Mouse (Mus musculus) liver, adult 2 months (tissue): ENCODE results near the gene Fcgrt. TPM values are rescaled to one million over a fixed set of nuclear protein-coding genes. Genes with fewer than 3 reads are reported as not detected.

Source experiments
- DNase-seq: peaks from one replicate; pipeline ENCODE4 v3.0.0-alpha.2; 2011; ENCODE audit warnings: low read depth, low spot score; ENCODE audit errors: extremely low read depth
- H3K27ac ChIP-seq: fragments of 200-500 bp; replicated peaks from 2 replicates; pipeline ENCODE4 v1.5.1; 2012; ENCODE audit warnings: low read depth, mild to moderate bottlenecking, control low read depth, inconsistent platforms, low read length; ENCODE audit not compliant: insufficient read depth
- H3K27me3 ChIP-seq: fragments of 200-500 bp; 2 replicates; pipeline ENCODE4 v1.6.1; 2012; ENCODE audit warnings: mild to moderate bottlenecking, moderate library complexity, low read length, inconsistent platforms; ENCODE audit not compliant: control insufficient read depth, insufficient read depth
- H3K36me3 ChIP-seq: fragments of 200-500 bp; 2 replicates; pipeline ENCODE4 v1.6.1; 2012; ENCODE audit warnings: low read length, inconsistent platforms; ENCODE audit not compliant: control insufficient read depth, insufficient read depth
- H3K4me1 ChIP-seq: fragments of 200-500 bp; 2 replicates; pipeline ENCODE4 v1.6.1; 2011; ENCODE audit warnings: low read length; ENCODE audit not compliant: control insufficient read depth, insufficient read depth
- H3K4me3 ChIP-seq: fragments of 200-500 bp; 2 replicates; pipeline ENCODE4 v1.5.1; 2011; ENCODE audit warnings: low read depth, mild to moderate bottlenecking, control low read depth, low read length, moderate library complexity; ENCODE audit not compliant: insufficient read depth
- H3K79me2 ChIP-seq: fragments of 200-500 bp; 2 replicates; pipeline ENCODE4 v1.6.1; 2012; ENCODE audit warnings: inconsistent platforms, mild to moderate bottlenecking, low read length, moderate library complexity; ENCODE audit not compliant: control insufficient read depth, insufficient read depth
- H3K9ac ChIP-seq: fragments of 200-500 bp; 2 replicates; pipeline ENCODE4 v1.6.1; 2012; ENCODE audit warnings: low read depth, mild to moderate bottlenecking, control low read depth, inconsistent platforms, low read length
- CTCF ChIP-seq: fragments of 200-500 bp; IDR thresholded peaks from 2 replicates; pipeline ENCODE4 v1.5.1; 2011; ENCODE audit warnings: low read depth, low read length, control low read depth
- POLR2A ChIP-seq: fragments of 200-500 bp; IDR thresholded peaks from 2 replicates; pipeline ENCODE4 v1.6.1; 2011; ENCODE audit warnings: low read length, control low read depth; ENCODE audit not compliant: insufficient read depth; ENCODE audit errors: extremely low read depth
- WGBS: fragments of 180-500 bp; shearing (Covaris S2); methylation state at CpG from one replicate; pipeline ENCODE4 v1.1.7; 2018; 5-methylcytosine and 5-hydroxymethylcytosine counted together
- polyA plus RNA-seq: library from polyadenylated mRNA; depleted of rRNA; stranded (reverse); fragments of >200 nt; gene quantifications from 2 replicates; pipeline ENCODE4 v1.2.3, GENCODE M21; 2012
- total RNA-seq: library from RNA; depleted of rRNA; stranded (reverse); fragments of >200 nt; gene quantifications from 2 replicates; pipeline ENCODE4 v1.2.3, GENCODE M21; 2014

Fcgrt gene
- total and polyA plus RNA-seq, 2 experiments = 170 to 188 TPM

GRCm38 (mm10) chr7:45076501-45076900, 27.1 kb downstream of the Fcgrt start:
- TF ChIP-seq CTCF = no peak
- TF ChIP-seq POLR2A = no peak
- DNase-seq = no peak
- H3K36me3 ChIP-seq = no peaks in the 10 kb centered on the region

GRCm38 (mm10) chr7:45075405-45075804, 28.2 kb downstream of the Fcgrt start:
- H3K4me3 ChIP-seq = no peak overlapping the region
- no peak overlapping the region for H3K27ac ChIP-seq
- DNase-seq = no peak
- no peaks in the 10 kb centered on the region for H3K27me3 ChIP-seq
- peaks cover 13% of the 10 kb centered on the region; the same call in 1 of the 2 replicates for H3K79me2 ChIP-seq
- WGBS = 32% methylated on average over 4 of the region's 4 CpGs
- peaks cover 16% of the 10 kb centered on the region for H3K4me1 ChIP-seq
- no peaks in the 10 kb centered on the region for H3K36me3 ChIP-seq
- no peak for TF ChIP-seq POLR2A
- TF ChIP-seq CTCF = no peak
- H3K9ac ChIP-seq = no peak overlapping the region

More at GRCm38 (mm10) chr7:45076501-45076900, 27.1 kb downstream of the Fcgrt start:
- H3K27me3 ChIP-seq = no peaks in the 10 kb centered on the region
- WGBS = 94% methylated on average over 30 of the region's 30 CpGs
- H3K27ac ChIP-seq = no peak overlapping the region
- H3K79me2 ChIP-seq = peaks cover 10% of the 10 kb centered on the region; the same call in 1 of the 2 replicates
- H3K4me1 ChIP-seq = peaks cover 16% of the 10 kb centered on the region
- H3K4me3 ChIP-seq = no peak overlapping the region; the same call in 1 of the 2 replicates
- H3K9ac ChIP-seq = no peak overlapping the region

- 89% methylated on average over 12 of the region's 12 CpGs for WGBS
- no peak overlapping the region for H3K9ac ChIP-seq
- H3K4me1 ChIP-seq = peaks cover 16% of the 10 kb centered on the region
- H3K27ac ChIP-seq = no peak overlapping the region
- no peaks in the 10 kb centered on the region for H3K36me3 ChIP-seq
- no peak overlapping the region for H3K4me3 ChIP-seq
- H3K27me3 ChIP-seq = no peaks in the 10 kb centered on the region
- DNase-seq = no peak
- TF ChIP-seq CTCF (no peak), POLR2A (no peak)
- H3K79me2 ChIP-seq = peaks cover 23% of the 10 kb centered on the region; the same call in 1 of the 2 replicates
These were observed 29.7 kb downstream of the Fcgrt start for GRCm38 (mm10) chr7:45073949-45074348.

- no peak for DNase-seq
- no peaks in the 10 kb centered on the region for H3K36me3 ChIP-seq
- WGBS = 69% methylated on average over 7 of the region's 7 CpGs
These were observed 30.4 kb downstream of the Fcgrt start for GRCm38 (mm10) chr7:45073171-45073707.

GRCm38 (mm10) chr7:45072230-45072629, 31.4 kb downstream of the Fcgrt start:
- Histone ChIP-seq H3K79me2 (peaks cover 29% of the 10 kb centered on the region; the same call in 1 of the 2 replicates), H3K4me3 (no peak overlapping the region), H3K27me3 (no peaks in the 10 kb centered on the region), H3K36me3 (no peaks in the 10 kb centered on the region), H3K9ac (no peak overlapping the region), H3K4me1 (peaks cover 16% of the 10 kb centered on the region), H3K27ac (peak overlapping the region; percentile 55)
- peak; percentile 63 for TF ChIP-seq CTCF
- TF ChIP-seq POLR2A = no peak
- DNase-seq = no peak
- WGBS = 22% methylated on average over 2 of the region's 2 CpGs

More at GRCm38 (mm10) chr7:45073171-45073707, 30.4 kb downstream of the Fcgrt start:
- H3K4me3 ChIP-seq = no peak overlapping the region
- H3K9ac ChIP-seq = no peak overlapping the region
- peaks cover 28% of the 10 kb centered on the region; the same call in 1 of the 2 replicates for H3K79me2 ChIP-seq
- no peaks in the 10 kb centered on the region for H3K27me3 ChIP-seq
- H3K27ac ChIP-seq = peak overlapping the region; percentile 47; the same call in 1 of the 2 replicates
- TF ChIP-seq POLR2A = no peak
- TF ChIP-seq CTCF = no peak
- H3K4me1 ChIP-seq = peaks cover 16% of the 10 kb centered on the region

GRCm38 (mm10) chr7:45069671-45070070, 34.0 kb downstream of the Fcgrt start:
- Histone ChIP-seq H3K27ac (no peak overlapping the region), H3K4me1 (peaks cover 9% of the 10 kb centered on the region), H3K9ac (no peak overlapping the region)

More at GRCm38 (mm10) chr7:45069671-45070070, 34.0 kb downstream of the Fcgrt start:
- TF ChIP-seq CTCF (no peak), POLR2A (no peak)
- H3K36me3 ChIP-seq = no peaks in the 10 kb centered on the region
- DNase-seq = no peak
- WGBS = 90% methylated on average over 2 of the region's 2 CpGs
- peaks cover 31% of the 10 kb centered on the region; the same call in 1 of the 2 replicates for H3K79me2 ChIP-seq
- H3K4me3 ChIP-seq = no peak overlapping the region
- no peaks in the 10 kb centered on the region for H3K27me3 ChIP-seq
